Mouse (Mus musculus) ovary, postnatal 36 days (tissue): ENCODE results near the gene B4galnt1.
"Not testable (repeated sequence)": the region's sequence is repeated elsewhere in the genome, so short reads cannot be mapped to it uniquely, and the experiment has no call there.

Experiments
- DNase-seq: peaks from one replicate; pipeline ENCODE4 v3.0.0; 2022; ENCODE audit warnings: low spot score, mixed read lengths

Gene B4galnt1

GRCm38 (mm10) chr10:127189116-127189650 is 24.2 kb downstream of the B4galnt1 start:
- peak; percentile 47 for DNase-seq

- peak; percentile 57 for DNase-seq
Measured at GRCm38 (mm10) chr10:127189651-127190381, 24.8 kb downstream of the B4galnt1 start, which contains the start of gene Arhgef25. Gene Arhgef25 (minus strand): TSS chr10:127190083.

GRCm38 (mm10) chr10:127190398-127191190 is 25.6 kb downstream of the B4galnt1 start:
- no peak for DNase-seq

DNA sequence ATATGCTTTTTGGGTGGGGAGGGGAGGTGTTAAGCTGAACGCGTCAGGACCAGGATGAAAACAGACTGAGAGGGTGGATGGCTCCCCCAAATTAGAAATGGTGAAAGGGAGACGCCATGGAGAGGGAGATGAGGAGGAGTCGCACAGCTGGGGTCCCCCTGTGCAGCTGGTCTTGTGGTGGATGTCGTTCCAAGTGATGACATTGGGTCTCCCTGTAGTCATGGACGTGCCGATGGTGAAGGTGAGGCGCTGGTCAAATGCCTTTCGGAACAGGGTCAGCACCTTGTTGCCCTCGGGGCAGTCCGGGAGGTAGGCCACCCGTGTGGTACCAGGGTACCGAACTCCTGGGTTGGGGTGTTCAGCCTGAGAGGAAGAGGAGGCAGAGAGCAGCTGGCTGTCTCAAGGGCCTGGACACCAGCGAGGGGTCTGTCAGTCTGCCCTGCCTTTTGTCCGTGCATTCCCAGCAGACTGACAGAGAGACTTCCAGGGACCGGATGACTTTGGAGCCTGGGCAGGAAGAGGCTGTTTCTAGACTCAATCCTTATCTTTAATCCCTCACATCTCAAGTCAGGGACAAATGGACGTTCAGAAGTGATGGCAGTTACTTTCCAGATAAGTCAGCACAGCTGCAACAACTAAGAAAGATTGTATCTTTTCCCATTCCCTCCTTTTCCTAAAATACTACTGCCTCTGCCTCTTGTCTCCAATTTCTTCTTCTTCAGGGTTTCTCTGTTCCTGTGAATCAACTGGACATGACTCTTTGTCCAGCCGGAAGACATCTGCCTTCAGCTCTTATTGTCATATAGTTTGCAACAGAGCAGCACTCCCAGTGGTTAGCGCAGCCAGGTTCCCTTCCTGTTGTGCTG is 26.4 kb downstream of the B4galnt1 start:
- no peak for DNase-seq

DNA sequence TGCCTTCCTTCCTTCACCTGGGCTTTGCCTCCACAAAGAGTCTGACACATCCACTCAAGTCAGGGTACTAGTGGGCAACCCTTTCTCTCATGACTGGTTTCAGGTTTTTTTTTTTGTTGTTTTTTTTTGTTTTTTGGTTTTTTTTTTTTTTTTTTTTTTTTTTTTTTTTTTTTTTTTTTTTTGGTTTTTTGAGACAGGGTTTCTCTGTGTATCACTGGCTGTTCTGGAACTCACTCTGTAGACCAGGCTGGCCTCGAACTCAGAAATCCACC is 27.0 kb downstream of the B4galnt1 start:
- not testable (repeated sequence) for DNase-seq

DNA sequence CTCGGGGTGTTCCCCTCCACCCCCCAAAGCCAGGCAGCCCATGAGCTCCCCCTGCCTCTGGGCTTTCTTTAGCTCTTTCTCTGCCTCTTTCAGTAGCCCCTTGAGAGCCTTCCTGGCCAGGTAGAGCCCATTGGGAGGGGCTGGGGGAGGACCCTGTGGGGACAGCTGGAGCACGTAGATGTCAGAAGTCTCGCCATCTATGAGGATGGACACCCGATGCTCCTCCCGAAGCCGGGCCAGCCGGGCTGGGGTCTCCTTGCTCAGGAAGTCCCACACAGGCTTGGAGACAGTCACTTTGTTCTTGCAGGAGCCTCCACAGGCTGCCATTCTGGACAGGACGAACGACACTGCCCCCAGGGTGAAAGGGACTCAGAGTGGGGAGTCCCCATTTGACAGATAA is 28.0 kb downstream of the B4galnt1 start:
- DNase-seq, result no peak

- peak; percentile 66 for DNase-seq
Measured at GRCm38 (mm10) chr10:127194428-127195327, 29.7 kb downstream of the B4galnt1 start.

- DNase-seq, result peak; percentile 44
Measured at GRCm38 (mm10) chr10:127195328-127196129, 30.5 kb downstream of the B4galnt1 start, which contains the start of gene Dtx3. Gene Dtx3 (minus strand): TSS chr10:127195728.

DNA sequence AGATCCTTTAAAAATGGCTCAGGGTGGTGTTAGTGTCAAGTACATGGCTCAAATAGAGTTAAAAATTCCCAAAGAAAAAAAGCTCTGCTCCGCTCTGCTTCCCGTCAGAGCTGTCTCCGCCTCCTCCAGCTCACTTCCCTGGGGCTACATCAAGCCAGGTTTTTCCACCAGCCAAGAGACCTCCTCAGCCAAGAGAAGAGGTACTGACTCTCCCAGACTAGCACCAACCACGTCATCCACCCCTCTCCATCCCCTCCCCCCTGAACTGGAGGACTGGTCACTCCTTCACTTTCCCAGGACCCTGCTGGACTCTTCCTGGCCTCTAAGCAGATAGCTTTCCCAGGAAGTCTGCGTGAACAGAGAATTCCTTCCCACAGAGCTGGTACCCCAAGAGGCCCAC is 31.4 kb downstream of the B4galnt1 start:
- no peak for DNase-seq

DNA sequence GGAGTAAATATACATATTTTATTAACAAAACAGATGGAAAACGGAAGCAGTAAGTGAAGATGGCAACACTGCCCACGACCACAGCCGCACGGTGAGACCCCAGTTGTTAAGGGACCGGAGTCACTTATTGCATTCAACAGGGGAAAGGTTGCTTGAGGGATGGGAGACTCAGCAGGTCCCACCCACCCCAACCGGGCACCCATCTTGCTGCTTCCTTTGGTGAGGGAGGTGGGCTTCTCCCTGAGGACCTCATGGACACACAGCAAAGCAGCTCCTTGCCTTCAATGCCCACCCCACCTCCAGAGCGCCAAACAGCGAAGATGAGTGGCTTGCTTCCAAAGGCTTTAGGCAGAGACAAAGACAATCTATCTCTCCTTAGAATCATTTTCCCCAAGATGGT is 32.1 kb downstream of the B4galnt1 start:
- no peak for DNase-seq

DNA sequence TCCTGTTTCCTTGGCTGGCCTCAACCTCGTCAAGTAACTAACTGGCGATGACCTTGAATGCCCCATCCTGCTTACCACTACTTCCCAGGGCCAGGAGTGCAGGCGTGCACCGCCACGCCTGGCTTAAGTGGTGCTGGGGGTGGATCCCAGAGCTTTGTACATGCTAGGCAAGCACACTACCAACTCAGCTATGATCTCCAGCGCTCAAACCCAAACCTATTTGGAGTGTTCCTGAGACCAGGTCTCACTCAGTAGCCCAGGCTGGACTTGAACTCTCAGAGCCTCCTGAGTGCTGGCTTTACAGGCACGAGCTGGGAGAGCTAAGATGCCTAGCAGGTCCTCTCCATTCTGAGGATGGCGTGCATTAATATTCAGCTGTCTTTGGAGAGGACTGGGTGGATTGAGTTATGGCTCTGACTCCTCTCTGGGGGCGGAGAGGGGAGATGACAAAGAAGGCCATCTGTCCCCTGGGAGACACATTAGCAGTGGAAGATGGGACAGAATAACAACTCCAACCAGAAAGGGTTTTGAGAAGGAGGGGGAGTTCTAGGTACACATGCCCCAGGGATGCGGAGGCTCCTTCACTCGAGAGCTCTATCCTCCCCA is 32.6 kb downstream of the B4galnt1 start:
- DNase-seq, result no peak

DNA sequence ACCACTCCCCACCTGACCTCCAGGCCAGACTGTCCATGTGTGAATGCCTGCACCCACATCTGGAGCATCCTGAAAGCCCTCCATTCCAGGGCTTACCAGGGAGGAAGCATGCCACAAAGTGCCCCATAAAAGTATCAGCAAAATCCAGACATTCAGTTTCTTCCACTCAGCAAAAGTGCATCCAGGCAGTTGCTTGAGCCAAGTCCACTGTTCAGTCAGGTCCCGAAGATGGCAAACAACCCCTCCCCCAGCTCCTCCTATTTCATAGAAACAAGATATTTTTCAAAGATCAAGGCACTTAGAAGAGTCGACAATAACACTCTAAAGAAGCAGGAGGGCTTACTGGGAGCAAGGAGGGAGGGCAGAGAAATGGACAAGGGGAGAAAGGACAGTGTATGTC is 33.5 kb downstream of the B4galnt1 start:
- no peak for DNase-seq

- DNase-seq, result no peak
Measured at GRCm38 (mm10) chr10:127199068-127199467, 34.0 kb downstream of the B4galnt1 start.

DNA sequence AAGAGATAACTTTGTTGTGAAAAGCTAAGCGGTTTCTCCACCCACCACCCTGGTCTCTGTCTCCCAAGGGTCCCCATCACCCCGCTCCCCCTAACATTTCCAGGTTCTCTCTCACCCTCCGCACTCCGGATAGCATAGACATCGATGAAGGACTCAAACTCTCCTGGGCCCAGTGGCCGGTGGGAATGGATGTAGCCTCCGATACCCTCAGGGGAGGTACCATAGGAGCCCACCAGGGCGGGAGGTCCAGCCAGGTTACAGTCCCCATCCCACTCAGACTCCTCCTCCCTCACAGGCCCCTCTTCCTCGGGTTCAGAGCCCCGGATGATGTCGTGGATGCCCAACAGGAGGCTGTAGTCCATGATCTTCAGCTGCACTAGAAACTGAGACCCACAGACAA is 34.4 kb downstream of the B4galnt1 start:
- no peak for DNase-seq

DNA sequence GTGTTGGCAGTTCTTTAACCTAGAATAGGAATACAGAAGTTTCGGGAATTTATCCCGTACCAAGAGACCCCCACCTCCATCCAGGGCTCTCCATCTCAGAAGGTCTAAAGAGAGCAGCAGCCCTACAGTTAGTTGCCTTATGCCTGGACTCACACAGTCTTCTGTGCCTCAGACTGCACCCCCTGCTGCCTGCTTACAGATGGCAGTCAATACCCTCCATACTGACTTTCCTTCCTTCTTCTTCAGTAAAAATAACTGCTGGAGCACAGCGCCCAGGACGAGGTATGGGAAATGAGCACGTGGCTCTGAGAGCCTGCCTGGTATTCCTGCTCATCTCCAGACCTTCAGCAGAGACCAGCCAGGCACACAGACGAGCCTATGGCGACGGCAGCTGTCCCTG is 35.3 kb downstream of the B4galnt1 start:
- DNase-seq, result no peak

DNA sequence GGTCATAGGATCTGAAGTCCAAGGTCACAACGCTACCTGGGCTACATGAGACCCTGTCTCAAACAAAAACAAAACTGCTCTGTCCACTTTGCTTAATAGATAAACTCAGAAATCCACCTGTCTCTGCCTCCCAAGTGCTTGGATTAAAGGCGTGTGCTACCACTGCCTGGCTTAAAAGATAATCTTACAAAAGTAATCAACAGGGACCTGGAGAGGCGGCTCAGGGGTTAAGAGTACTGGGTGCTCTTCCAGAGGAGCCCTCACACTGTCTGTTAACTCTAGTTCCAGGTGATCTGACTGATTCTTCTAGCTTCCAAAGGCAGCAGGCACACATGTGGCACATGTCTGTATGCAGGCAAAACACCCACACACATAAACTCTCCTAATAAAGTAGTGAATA is 38.1 kb downstream of the B4galnt1 start:
- no peak for DNase-seq

GRCm38 (mm10) chr10:127204589-127204988 is 39.6 kb downstream of the B4galnt1 start:
- no peak for DNase-seq

DNA sequence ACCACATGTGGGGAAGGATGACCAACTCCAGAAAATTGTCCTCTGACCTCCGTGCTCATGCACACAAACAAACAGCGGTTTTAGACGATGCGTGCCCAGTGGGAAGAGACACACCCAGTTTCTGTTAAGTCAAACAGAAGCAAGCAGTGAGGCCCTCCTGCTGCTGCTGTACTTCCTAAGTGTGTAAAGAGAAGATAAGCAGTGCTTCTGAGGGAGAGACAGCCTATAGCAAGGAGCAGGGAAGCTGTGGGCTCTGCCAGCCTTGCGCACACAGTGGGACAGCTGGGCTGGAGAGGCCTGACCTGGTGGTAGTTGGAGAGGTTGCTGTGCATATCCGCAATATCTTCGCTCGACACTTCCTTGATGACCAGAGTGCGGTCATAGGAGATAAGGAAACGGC is 40.3 kb downstream of the B4galnt1 start:
- DNase-seq, result no peak

DNA sequence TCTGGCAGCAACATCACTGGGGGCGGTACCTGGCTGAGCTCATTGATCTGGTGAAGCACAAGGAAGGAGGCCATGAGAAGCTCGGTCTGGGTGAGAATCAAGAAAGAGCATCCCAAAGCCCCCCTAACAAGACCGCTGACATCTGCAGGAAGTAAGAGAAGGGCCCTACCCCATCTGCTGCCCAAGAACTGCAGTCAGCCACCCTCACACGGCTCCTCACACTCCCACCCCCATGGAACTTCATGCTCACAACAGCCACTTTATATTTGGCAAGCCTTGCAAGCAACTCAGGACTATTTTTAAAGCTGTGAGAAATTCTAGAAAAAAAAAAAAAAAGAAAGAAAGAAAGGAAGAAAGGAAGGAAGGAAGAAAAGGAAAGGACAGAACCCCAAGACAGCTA is 43.9 kb downstream of the B4galnt1 start:
- no peak for DNase-seq
